Mouse (Mus musculus) layer of hippocampus, postnatal 14 days (tissue): ENCODE measurements around the gene Crtac1. TPM values are rescaled to one million over a fixed set of nuclear protein-coding genes. Genes with fewer than 3 reads are reported as not detected.
A peak's percentile ranks its signal among the peaks of the same experiment; 100 is the strongest.

Experiments used
- DNase-seq, 2 experiments: peaks; one replicate each; pipeline ENCODE4 v3.0.0; 2021 to 2022; ENCODE audit warnings: low spot score in 2 of 2, mixed read lengths in 1 of 2
- total RNA-seq, 2 experiments: library from RNA; stranded (reverse); gene quantifications; 2 replicates each; pipeline ENCODE4 v1.2.3; 2021

Gene Crtac1
- total RNA-seq, 2 experiments from 2014 or later = 96.5 to 99.8 TPM

- DNase-seq = no peak
These were observed 139.5 kb downstream of the Crtac1 start for GRCm38 (mm10) chr19:42292106-42292505.

GRCm38 (mm10) chr19:42290954-42291661, 140.5 kb downstream of the Crtac1 start:
- peak; percentile 35 to 54 for DNase-seq

- no peak for DNase-seq
These were observed 143.2 kb downstream of the Crtac1 start for GRCm38 (mm10) chr19:42288361-42288760.

- no peak for DNase-seq
These were observed 147.4 kb downstream of the Crtac1 start for GRCm38 (mm10) chr19:42284178-42284577.

- DNase-seq = no peak
These were observed 152.0 kb downstream of the Crtac1 start for GRCm38 (mm10) chr19:42279611-42280010.

- no peak for DNase-seq
These were observed 153.1 kb downstream of the Crtac1 start for GRCm38 (mm10) chr19:42278461-42278860.

GRCm38 (mm10) chr19:42277288-42277687, 154.3 kb downstream of the Crtac1 start:
- DNase-seq = no peak

- DNase-seq = peak; percentile 87 to 92
These were observed 159.3 kb downstream of the Crtac1 start for GRCm38 (mm10) chr19:42272003-42272963.

GRCm38 (mm10) chr19:42271182-42271581, 160.4 kb downstream of the Crtac1 start:
- DNase-seq = no peak

- DNase-seq = no peak
These were observed 161.5 kb downstream of the Crtac1 start for GRCm38 (mm10) chr19:42270119-42270518.

GRCm38 (mm10) chr19:42268337-42268736, 163.2 kb downstream of the Crtac1 start:
- no peak for DNase-seq

- no peak for DNase-seq
These were observed 168.1 kb downstream of the Crtac1 start for GRCm38 (mm10) chr19:42263524-42263923.

- no peak for DNase-seq
These were observed 171.1 kb downstream of the Crtac1 start for GRCm38 (mm10) chr19:42260486-42260885.

- DNase-seq = no peak
These were observed 173.0 kb downstream of the Crtac1 start for GRCm38 (mm10) chr19:42258596-42258995.

- no peak for DNase-seq
These were observed 173.6 kb downstream of the Crtac1 start for GRCm38 (mm10) chr19:42258031-42258430.

GRCm38 (mm10) chr19:42257241-42257635, 174.3 kb downstream of the Crtac1 start:
- no peak for DNase-seq

- DNase-seq = peak; percentile 37 to 51
These were observed 174.9 kb downstream of the Crtac1 start for GRCm38 (mm10) chr19:42256611-42257240.

GRCm38 (mm10) chr19:42255784-42256610, 175.6 kb downstream of the Crtac1 start:
- peak; percentile 45 to 63 for DNase-seq

- peak; percentile 45 to 52 for DNase-seq
These were observed 176.2 kb downstream of the Crtac1 start for GRCm38 (mm10) chr19:42255438-42255783.

- DNase-seq = no peak
These were observed 181.3 kb downstream of the Crtac1 start for GRCm38 (mm10) chr19:42249976-42250914.
